Mouse (Mus musculus) stomach, embryonic 14.5 days (tissue): ENCODE measurements around the gene Lpcat1. TPM values are rescaled to one million over a fixed set of nuclear protein-coding genes. Genes with fewer than 3 reads are reported as not detected.

Experiments
- ATAC-seq: fragments of 200-750 bp; cut with Nextera tagmentation; 2 replicates; pipeline ENCODE4 v1.8.0; 2017; ENCODE audit warnings: low read depth, moderate TSS enrichment; ENCODE audit not compliant: insufficient number of reproducible peaks, insufficient read depth, low FRiP score
- H3K27ac ChIP-seq: fragments of 300-500 bp; sonication (generic); 2 replicates; pipeline ENCODE4 v1.5.1; 2014; ENCODE audit warnings: mild to moderate bottlenecking, low read length, moderate library complexity, mixed read lengths
- H3K27me3 ChIP-seq: fragments of 300-500 bp; sonication (generic); 2 replicates; pipeline ENCODE4 v1.6.1; 2014; ENCODE audit warnings: low read length, control low read depth, mixed read lengths; ENCODE audit not compliant: control insufficient read depth, insufficient read depth
- H3K36me3 ChIP-seq: fragments of 300-500 bp; sonication (generic); 2 replicates; pipeline ENCODE4 v1.6.1; 2014; ENCODE audit warnings: mild to moderate bottlenecking, control low read depth, low read length, moderate library complexity, mixed read lengths; ENCODE audit not compliant: control insufficient read depth, insufficient read depth
- H3K4me1 ChIP-seq: fragments of 300-500 bp; sonication (generic); 2 replicates; pipeline ENCODE4 v1.6.1; 2014; ENCODE audit warnings: low read length, control low read depth, mixed read lengths; ENCODE audit not compliant: control insufficient read depth, insufficient read depth
- H3K4me2 ChIP-seq: fragments of 300-500 bp; sonication (generic); replicated peaks from 2 replicates; pipeline ENCODE4 v1.6.1; 2014; ENCODE audit warnings: low read depth, low read length, control low read depth
- H3K4me3 ChIP-seq: fragments of 300-500 bp; sonication (generic); 2 replicates; pipeline ENCODE4 v1.5.1; 2014; ENCODE audit warnings: low read depth, low read length, control low read depth
- H3K9ac ChIP-seq: fragments of 300-500 bp; sonication (generic); replicated peaks from 2 replicates; pipeline ENCODE4 v1.6.1; 2014; ENCODE audit warnings: low read depth, mild to moderate bottlenecking, control low read depth, low read length, moderate library complexity, mixed read lengths
- H3K9me3 ChIP-seq: fragments of 300-500 bp; sonication (generic); 2 replicates; pipeline ENCODE4 v1.6.1; 2016; ENCODE audit warnings: low read depth, low read length, control low read depth; ENCODE audit not compliant: control insufficient read depth
- WGBS: fragments of 180-500 bp; shearing (Covaris S2); extraction: QIAGEN DNeasy Blood & Tissue Kit; methylation state at CpG from one replicate; pipeline ENCODE4 v1.1.7; 2014; 5-methylcytosine and 5-hydroxymethylcytosine counted together
- polyA plus RNA-seq: library from polyadenylated mRNA; unstranded; fragments of >200 nt; fragmentation: Nextera tagmentation; extraction: Ambion mirVana; gene quantifications from 2 replicates; pipeline ENCODE4 v1.2.1, GENCODE M21; 2014

Lpcat1 gene
- 40.4 and 44.0 TPM in 2 replicates for polyA plus RNA-seq

DNA sequence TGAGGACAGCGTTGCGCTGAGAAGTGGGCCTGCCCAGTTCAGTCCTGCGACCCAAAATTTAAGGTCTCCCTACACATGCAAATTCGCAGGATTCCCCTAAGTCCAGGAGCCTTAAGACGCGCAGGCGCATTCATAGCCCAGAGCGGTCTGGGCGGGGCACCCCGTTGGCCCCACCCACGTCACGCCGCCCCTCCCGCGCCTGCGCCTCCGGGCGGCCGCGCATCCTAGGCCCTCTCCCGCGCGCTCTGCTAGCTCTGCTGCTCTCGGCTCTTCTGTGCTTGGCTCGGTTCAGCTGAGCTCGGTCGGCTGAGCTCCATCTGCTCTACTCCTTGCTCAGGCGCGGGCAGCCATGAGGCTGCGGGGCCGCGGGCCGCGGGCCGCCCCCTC lies at the start of gene Lpcat1:
Gene Lpcat1 (plus strand): TSS at position 164 of the 387 bp plus-strand sequence.
- peak within 1 kb of the TSS; percentile 86 for H3K4me2 ChIP-seq

DNA sequence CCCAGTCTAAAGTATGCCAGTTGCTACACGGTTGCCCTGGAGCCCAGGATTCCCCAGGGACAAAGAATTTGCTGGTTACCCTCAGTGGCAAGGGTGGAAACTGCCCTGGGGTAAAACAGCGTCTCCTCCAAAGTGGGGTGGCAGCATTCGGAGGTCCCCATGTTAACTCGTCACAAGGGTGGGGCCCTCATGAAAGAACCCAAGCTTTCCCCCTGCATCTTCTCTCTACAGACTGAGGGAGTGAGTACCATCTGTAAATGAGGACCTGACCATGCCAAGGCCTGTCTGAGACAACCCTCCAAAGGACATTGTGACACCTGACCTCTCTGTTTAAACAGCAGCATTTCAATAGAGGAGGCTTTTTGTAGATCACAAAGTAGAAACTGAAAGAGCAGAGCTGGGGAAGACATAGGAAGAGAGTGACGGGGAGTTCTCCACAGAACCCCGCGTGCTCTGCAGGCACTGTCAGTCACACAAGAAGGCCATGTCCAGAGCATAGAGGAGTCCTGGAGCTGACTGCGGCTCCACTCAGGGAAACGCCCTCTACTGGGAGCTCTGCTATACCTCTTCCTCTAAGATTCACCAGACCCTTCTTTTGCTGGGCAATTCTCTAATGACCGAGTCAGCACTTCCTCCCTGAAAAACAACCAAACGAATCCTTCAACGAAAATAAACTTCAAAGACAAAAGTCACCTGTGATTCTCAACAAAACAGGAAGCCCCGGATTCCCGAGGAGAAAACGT lies 49.3 kb upstream of the Lpcat1 start:
- Histone ChIP-seq H3K9me3 (no peaks in the 10 kb centered on the region), H3K36me3 (no peaks in the 10 kb centered on the region), H3K4me2 (no peak overlapping the region), H3K9ac (no peak overlapping the region), H3K4me3 (no peak overlapping the region), H3K27ac (no peak overlapping the region), H3K27me3 (no peaks in the 10 kb centered on the region), H3K4me1 (no peaks in the 10 kb centered on the region)
- 37% methylated on average over 15 of the region's 15 CpGs for WGBS
- 0 out of 2 replicates have a peak, but pooled peaks have one; percentile 46 for ATAC-seq

More for the DNA sequence above, at the start of gene Lpcat1:
- peak; percentile 96 for ATAC-seq
- peak within 1 kb of the TSS; percentile 84 for H3K9ac ChIP-seq
- H3K9me3 ChIP-seq, result no peaks in the 10 kb centered on the region
- H3K4me3 ChIP-seq, result peak within 1 kb of the TSS; percentile 69
- no peaks in the 10 kb centered on the region for H3K27me3 ChIP-seq
- no peaks in the 10 kb centered on the region; the same call in 1 of the 2 replicates for H3K36me3 ChIP-seq
- H3K4me1 ChIP-seq, result peaks cover 10% of the 10 kb centered on the region
- H3K27ac ChIP-seq, result peak within 1 kb of the TSS; percentile 97
- WGBS, result 0% methylated on average over 34 of the region's 35 CpGs

DNA sequence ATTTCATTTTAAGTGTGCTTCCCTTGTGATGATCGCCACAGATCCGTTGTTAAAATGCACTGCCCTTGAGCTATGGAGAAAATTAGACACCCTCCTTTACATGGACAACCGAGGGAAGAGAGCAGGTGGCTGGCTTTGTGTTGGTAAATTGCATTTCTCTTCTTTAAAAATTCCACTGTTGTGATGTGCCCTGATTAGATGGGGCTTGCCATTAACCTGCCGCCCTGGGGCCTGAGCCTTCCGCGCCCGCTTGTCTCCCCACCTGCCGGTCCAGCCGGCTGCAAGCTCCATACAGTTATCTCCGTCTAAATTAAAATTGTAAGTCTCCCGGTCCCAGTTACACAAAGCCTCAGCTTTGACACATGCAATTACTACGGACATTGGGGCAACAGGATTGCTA lies 48.7 kb upstream of the Lpcat1 start:
- no peak for ATAC-seq
- Histone ChIP-seq H3K36me3 (no peaks in the 10 kb centered on the region), H3K4me3 (no peak overlapping the region), H3K27ac (no peak overlapping the region), H3K4me1 (no peaks in the 10 kb centered on the region), H3K9ac (no peak overlapping the region), H3K4me2 (no peak overlapping the region), H3K27me3 (no peaks in the 10 kb centered on the region), H3K9me3 (no peaks in the 10 kb centered on the region)
- WGBS, result 66% methylated on average over 12 of the region's 12 CpGs

DNA sequence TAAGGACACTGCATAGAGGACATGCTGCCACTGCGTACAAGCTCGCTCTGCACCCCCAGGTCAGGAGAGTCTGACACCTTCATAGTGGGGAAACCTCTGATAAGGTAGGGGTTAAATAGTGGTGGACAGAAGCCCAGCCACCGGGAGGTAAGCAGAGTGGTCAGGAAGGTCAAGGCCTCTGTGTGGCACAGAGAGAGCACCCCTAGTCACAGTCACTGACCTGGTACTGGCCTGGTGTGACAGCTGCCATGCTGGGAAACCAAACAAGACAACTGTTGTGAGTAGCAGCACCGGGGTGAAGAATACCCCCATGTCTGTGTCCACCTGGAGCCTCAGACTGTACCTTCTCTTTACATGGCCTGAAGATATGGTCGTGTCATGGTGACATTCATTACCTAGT lies 47.8 kb upstream of the Lpcat1 start:
- ATAC-seq, result no peak
- 71% methylated on average over 5 of the region's 5 CpGs for WGBS
- no peaks in the 10 kb centered on the region for H3K4me1 ChIP-seq
- no peak overlapping the region for H3K9ac ChIP-seq
- H3K4me3 ChIP-seq, result no peak overlapping the region
- no peaks in the 10 kb centered on the region for H3K9me3 ChIP-seq
- H3K27ac ChIP-seq, result no peak overlapping the region
- H3K36me3 ChIP-seq, result no peaks in the 10 kb centered on the region
- no peak overlapping the region for H3K4me2 ChIP-seq
- no peaks in the 10 kb centered on the region for H3K27me3 ChIP-seq

DNA sequence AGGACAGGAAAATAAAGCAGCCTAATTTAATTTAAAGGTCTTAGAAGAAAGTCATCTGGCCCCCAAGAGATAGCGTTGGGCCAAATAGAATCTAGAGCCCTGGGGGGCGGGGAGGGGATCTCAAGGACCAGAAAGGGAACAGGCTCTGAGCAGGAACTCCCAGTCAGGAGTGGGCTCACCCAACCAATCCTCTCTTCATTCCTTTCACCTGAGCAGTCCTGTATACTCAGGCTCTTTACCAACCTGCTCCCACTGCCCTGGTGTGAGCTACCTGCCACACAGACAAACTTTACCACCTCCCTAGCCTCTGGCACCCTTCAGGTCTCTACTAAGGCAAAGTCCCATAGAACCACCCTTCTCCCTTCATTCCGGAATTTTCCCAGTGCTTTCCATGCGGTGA lies 44.0 kb upstream of the Lpcat1 start:
- H3K4me1 ChIP-seq, result no peaks in the 10 kb centered on the region
- no peak overlapping the region for H3K4me3 ChIP-seq
- H3K9ac ChIP-seq, result no peak overlapping the region
- no peaks in the 10 kb centered on the region for H3K9me3 ChIP-seq
- H3K27ac ChIP-seq, result no peak overlapping the region
- no peak for ATAC-seq
- no peak overlapping the region for H3K4me2 ChIP-seq
- WGBS, result 56% methylated on average over 4 of the region's 4 CpGs
- H3K36me3 ChIP-seq, result no peaks in the 10 kb centered on the region
- no peaks in the 10 kb centered on the region for H3K27me3 ChIP-seq

DNA sequence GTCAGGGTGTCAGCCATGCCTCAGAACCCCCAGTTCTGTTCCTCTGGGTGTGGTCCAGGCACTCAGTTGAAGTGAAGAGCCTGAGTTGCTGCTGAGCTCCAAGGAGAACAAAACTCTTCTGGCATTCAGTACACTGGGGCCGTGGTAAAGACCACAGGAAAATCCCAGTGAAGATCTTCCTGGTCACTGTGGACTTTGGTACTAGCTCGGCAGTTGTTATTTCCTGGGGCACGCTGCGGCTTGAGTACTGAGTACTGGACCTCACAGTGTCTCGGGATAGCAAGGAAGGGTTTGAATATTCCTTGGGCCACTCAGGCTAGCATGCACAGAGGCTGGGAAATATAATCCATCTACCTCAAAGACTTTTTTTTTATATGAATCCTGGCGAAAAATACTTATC lies 42.0 kb upstream of the Lpcat1 start:
- ATAC-seq, result no peak
- H3K9ac ChIP-seq, result no peak overlapping the region
- no peaks in the 10 kb centered on the region for H3K36me3 ChIP-seq
- no peak overlapping the region for H3K27ac ChIP-seq
- 67% methylated on average over 6 of the region's 6 CpGs for WGBS
- no peak overlapping the region for H3K4me2 ChIP-seq
- H3K27me3 ChIP-seq, result no peaks in the 10 kb centered on the region
- H3K9me3 ChIP-seq, result no peaks in the 10 kb centered on the region
- H3K4me3 ChIP-seq, result no peak overlapping the region
- no peaks in the 10 kb centered on the region for H3K4me1 ChIP-seq

DNA sequence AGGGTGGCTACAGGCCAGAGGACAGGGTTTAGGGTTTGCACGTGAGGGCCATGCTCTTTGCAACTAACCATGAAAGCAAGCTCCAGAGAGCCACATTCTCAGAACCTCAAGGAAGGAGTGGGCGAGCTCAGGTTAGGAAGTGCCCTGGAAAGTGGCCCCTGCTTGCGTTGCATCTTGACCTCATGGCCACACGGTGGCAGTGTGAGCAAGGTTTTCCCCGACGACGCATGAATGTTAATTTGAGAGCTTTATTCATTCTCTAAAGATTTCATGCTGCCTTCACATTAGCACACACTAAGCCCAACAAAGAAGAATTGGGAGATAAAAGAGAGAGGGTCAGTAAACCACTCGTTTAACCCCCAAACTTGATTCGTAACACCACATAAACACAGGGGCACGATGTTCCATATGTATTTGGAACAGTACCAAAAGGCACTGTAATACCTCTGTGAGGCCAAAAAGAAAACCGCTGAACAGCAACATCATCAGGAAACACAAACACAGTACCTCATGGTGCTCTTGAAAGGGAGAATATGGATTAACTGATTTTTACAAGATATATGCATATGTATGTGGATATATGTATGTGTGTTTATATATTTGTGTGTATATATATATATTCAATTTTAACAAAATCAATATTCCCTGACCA lies 41.0 kb upstream of the Lpcat1 start:
- ATAC-seq, result no peak
- no peak overlapping the region for H3K27ac ChIP-seq
- no peak overlapping the region for H3K9ac ChIP-seq
- H3K36me3 ChIP-seq, result no peaks in the 10 kb centered on the region
- no peak overlapping the region for H3K4me2 ChIP-seq
- no peak overlapping the region for H3K4me3 ChIP-seq
- no peaks in the 10 kb centered on the region for H3K9me3 ChIP-seq
- no peaks in the 10 kb centered on the region for H3K27me3 ChIP-seq
- 11% methylated on average over 11 of the region's 11 CpGs for WGBS
- H3K4me1 ChIP-seq, result no peaks in the 10 kb centered on the region

DNA sequence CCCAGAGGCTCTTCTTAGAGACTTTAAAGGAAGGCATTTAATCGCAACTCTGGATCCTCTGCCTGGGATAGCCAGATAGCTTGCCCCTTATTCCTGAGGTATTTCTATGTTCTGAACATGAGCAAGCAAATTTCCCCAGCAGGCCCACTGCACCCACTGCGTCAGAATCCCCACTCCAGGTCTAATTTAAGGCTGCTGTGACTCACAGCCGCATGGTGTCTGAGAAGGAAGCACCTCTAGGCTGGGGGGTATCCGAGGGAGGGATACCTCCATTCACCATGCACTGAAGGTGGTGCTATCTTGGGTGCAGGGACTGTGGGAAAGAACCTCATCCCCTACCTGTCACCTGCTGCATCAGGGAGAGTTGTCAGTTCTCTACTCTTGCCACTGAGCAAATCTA lies 40.4 kb upstream of the Lpcat1 start:
- Histone ChIP-seq H3K27me3 (no peaks in the 10 kb centered on the region), H3K4me2 (no peak overlapping the region), H3K36me3 (no peaks in the 10 kb centered on the region), H3K9ac (no peak overlapping the region), H3K4me1 (no peaks in the 10 kb centered on the region), H3K27ac (no peak overlapping the region), H3K9me3 (no peaks in the 10 kb centered on the region), H3K4me3 (no peak overlapping the region)
- 87% methylated on average over 4 of the region's 4 CpGs for WGBS
- no peak for ATAC-seq
